Mouse (Mus musculus): Measurements from ENCODE around the gene Srrm3. TPM values are rescaled to one million over a fixed set of nuclear protein-coding genes. Genes with fewer than 3 reads are reported as not detected.

The Srrm3 gene
- total RNA-seq (2023) = not detected

DNA sequence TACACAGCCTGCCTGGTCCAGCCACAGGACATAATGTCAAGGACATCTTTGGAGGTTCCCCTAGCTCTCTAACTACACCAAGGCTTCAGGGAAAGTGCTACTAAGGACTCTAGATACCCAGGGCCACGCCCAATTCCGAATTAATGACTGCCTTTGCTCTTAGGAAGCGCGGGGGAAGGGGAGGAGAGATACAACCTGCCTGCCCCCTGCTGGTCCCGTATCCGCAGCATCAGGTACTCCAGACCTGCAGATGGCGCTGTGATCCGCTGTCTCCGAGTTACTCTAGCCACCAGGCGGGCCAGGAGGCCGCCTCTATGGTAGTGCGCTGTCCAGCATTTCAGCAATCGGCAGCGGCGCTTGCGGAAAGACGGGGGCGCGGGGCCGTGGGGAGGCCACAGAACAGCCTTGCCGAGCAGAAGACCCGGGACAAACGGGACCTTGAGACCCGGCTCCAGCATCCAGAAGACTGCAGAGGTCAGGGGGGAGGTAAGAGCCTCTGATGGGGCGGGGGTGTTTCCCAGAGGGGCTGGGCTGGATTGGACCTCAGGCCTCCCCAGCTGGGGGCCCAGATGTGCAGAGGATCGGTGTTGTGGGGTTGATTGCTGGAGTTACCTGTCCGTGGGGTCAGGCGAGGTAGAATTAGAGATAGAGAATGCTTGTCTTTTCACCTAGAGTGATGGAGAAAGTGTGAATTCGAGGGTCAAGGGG is at the start of gene Srrm3:
Srrm3 (plus strand) TSS at position 336 of the 708 bp plus-strand sequence.

DNA sequence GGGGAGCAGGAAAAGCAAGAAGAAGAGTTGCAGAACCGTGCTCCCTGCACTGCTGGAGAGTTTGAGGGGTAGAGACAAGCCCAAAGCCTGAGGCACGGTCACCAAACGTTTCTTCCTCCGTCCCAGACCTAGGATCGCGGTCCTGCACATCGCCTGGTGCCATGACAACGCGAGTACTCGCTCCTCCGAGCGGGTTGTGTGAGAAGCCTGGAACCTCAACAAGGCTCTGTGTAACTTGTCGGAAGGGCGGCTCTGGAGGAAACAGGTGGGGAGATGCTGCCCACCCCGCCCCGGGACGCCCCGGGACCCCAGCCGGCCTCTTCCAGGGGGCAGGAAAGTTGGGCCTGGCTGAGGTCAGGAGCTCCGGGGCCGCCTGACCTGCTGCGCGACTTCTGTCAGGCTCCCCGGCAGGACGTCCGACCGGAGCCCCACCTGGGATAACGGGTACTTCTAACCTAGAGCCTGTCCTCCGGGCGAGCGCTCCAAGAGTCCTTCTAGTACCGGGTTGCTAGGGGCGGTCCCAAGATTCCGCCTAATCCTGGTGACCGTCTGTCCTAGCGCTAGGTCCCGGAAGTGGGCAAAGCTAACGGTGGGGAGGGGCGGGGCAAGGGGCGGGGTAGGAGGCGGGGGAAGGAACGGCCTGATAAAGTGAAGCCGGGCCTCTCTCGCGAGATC is 28.8 kb upstream of the Srrm3 start, which contains the start of gene Styxl1:
Styxl1 (minus strand) TSS at position 590 of the 675 bp plus-strand sequence.

GRCm38 (mm10) chr5:135778471-135779445 is 27.9 kb upstream of the Srrm3 start, which contains the start of gene Mdh2:
Gene Mdh2 (plus strand): TSS chr5:135778480.

GRCm38 (mm10) chr5:135887675-135888102 is 81.0 kb downstream of the Srrm3 start, which contains the start of gene Hspb1:
Gene Hspb1 (plus strand): TSS chr5:135887919.

Other genes starting within 250 kb of the Srrm3 start
- gene Ccl26, start 243.3 kb upstream of the Srrm3 start, total RNA-seq (2023) = not detected
- 1 to 10 TPM in 1 of 2 experiments, not detected in 1; 1.1 TPM for gene Ccl24, start 233.8 kb upstream of the Srrm3 start, total RNA-seq (2023)
- gene Rhbdd2, start 174.3 kb upstream of the Srrm3 start, total RNA-seq (2023) = 10 to 100 TPM; 17.7 to 29.4 TPM
- gene Por, start 136.9 kb upstream of the Srrm3 start, total RNA-seq (2023) = 10 to 100 TPM; 44.9 TPM
- 10 to 100 TPM; 13.6 to 21.1 TPM for gene Tmem120a, start 62.4 kb upstream of the Srrm3 start, total RNA-seq (2023)
- not detected for gene Styxl1, start 28.5 kb upstream of the Srrm3 start, total RNA-seq (2023)
- gene Mdh2, start 28.4 kb upstream of the Srrm3 start, total RNA-seq (2023) = 100 to 1,000 TPM; 153 to 177 TPM
- 1 to 10 TPM in 1 of 2 experiments, not detected in 1; 1.7 TPM for gene Hspb1, start 81.0 kb downstream of the Srrm3 start, total RNA-seq (2023)
- 100 to 1,000 TPM; 100 to 105 TPM for gene Ywhag, start 127.7 kb downstream of the Srrm3 start, total RNA-seq (2023)
- gene Ssc4d, start 167.6 kb downstream of the Srrm3 start, total RNA-seq (2023) = 1 to 10 TPM in 1 of 2 experiments, under 1 TPM in 1; 0.80 to 2.8 TPM
- not detected for gene Zp3, start 173.2 kb downstream of the Srrm3 start, total RNA-seq (2023)
- 10 to 100 TPM; 35.6 to 36.0 TPM for gene Dtx2, start 187.9 kb downstream of the Srrm3 start, total RNA-seq (2023)
- under 1 TPM; 0.50 to 0.64 TPM for gene Upk3b, start 231.6 kb downstream of the Srrm3 start, total RNA-seq (2023)
- gene Upk3bl, start 247.6 kb downstream of the Srrm3 start, total RNA-seq (2023) = not detected

Data from B cell, adult 67 days (primary cell).